Mouse (Mus musculus): Measurements from ENCODE around the gene Caml.

DNA sequence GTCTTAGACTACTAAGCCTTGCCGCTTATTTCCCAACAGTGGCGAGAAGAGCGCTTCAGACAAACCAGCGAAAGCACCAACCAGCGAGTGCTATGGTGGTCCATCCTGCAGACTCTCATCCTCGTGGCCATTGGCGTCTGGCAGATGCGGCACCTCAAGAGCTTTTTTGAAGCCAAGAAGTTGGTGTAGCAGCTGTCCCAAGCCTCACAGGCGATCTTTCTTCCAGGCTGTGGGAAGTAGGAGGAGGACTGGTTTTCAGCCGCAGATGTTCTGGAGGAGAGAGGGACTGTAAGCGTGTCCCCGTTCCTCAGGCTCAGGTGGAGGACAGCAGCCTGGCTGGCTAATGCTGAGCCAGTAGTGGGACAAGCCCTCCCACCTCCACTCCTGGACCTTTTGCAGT lies 26.0 kb upstream of the Caml start:
- TF ChIP-seq CTCF (IDR thresholded peaks at IDR 0.05; ENCODE audit: extremely low read depth, insufficient read depth, low read length) (no peak), POLR2A (IDR thresholded peaks at IDR 0.05; ENCODE audit: extremely low read depth, insufficient read depth, low read length) (no peak)
